Mouse (Mus musculus) stomach, postnatal 0 days (tissue): ENCODE measurements around the gene Fkbp5. TPM values are rescaled to one million over a fixed set of nuclear protein-coding genes. Genes with fewer than 3 reads are reported as not detected.
"Not testable (repeated sequence)": the region's sequence is repeated elsewhere in the genome, so short reads cannot be mapped to it uniquely, and the experiment has no call there.

Source experiments
- ATAC-seq: fragments of 200-750 bp; cut with Nextera tagmentation; 2 replicates; pipeline ENCODE4 v1.8.0; 2017; ENCODE audit not compliant: low FRiP score, low TSS enrichment
- DNase-seq: peaks from one replicate; pipeline ENCODE4 v3.0.0-alpha.2; 2016; ENCODE audit warnings: low spot score
- H3K27ac ChIP-seq: fragments of 300-500 bp; sonication (generic); replicated peaks from 2 replicates; pipeline ENCODE4 v1.5.1; 2014; ENCODE audit warnings: mild to moderate bottlenecking, control low read depth
- H3K27me3 ChIP-seq: fragments of 300-500 bp; sonication (generic); 2 replicates; pipeline ENCODE4 v1.6.1; 2014; ENCODE audit warnings: low read length; ENCODE audit not compliant: control insufficient read depth, insufficient read depth
- H3K36me3 ChIP-seq: fragments of 300-500 bp; sonication (generic); 2 replicates; pipeline ENCODE4 v1.6.1; 2014; ENCODE audit warnings: low read length, mixed read lengths; ENCODE audit not compliant: control insufficient read depth, insufficient read depth
- H3K4me1 ChIP-seq: fragments of 300-500 bp; sonication (generic); replicated peaks from 2 replicates; pipeline ENCODE4 v1.6.1; 2014; ENCODE audit warnings: antibody characterized with exemption; ENCODE audit not compliant: control insufficient read depth, insufficient read depth
- H3K4me2 ChIP-seq: fragments of 300-500 bp; sonication (generic); replicated peaks from 2 replicates; pipeline ENCODE4 v1.6.1; 2014; ENCODE audit warnings: low read depth, mild to moderate bottlenecking, control low read depth, moderate library complexity
- H3K4me3 ChIP-seq: fragments of 300-500 bp; sonication (generic); 2 replicates; pipeline ENCODE4 v1.5.1; 2014; ENCODE audit warnings: low read depth, low read length, control low read depth
- H3K9ac ChIP-seq: fragments of 300-500 bp; sonication (generic); 2 replicates; pipeline ENCODE4 v1.6.1; 2014; ENCODE audit warnings: mild to moderate bottlenecking, low read length, control low read depth, mixed read lengths
- H3K9me3 ChIP-seq: fragments of 300-500 bp; sonication (generic); 2 replicates; pipeline ENCODE4 v1.6.1; 2016; ENCODE audit warnings: low read length; ENCODE audit not compliant: control insufficient read depth
- CTCF ChIP-seq: IDR thresholded peaks from 2 replicates; pipeline ENCODE4 v1.5.1; 2016; ENCODE audit warnings: antibody characterized with exemption, low read depth, mild to moderate bottlenecking, moderate library complexity
- EP300 ChIP-seq: optimal IDR thresholded peaks from 2 replicates; pipeline ENCODE3; 2016; ENCODE audit warnings: antibody characterized with exemption
- WGBS: fragments of 180-500 bp; shearing (Covaris S2); extraction: QIAGEN DNeasy Blood & Tissue Kit; methylation state at CpG from one replicate; pipeline ENCODE4 v1.1.7; 2014; 5-methylcytosine and 5-hydroxymethylcytosine counted together
- polyA plus RNA-seq: library from polyadenylated mRNA; unstranded; fragments of >200 nt; fragmentation: Nextera tagmentation; extraction: Ambion mirVana; gene quantifications from 2 replicates; pipeline ENCODE4 v1.2.1, GENCODE M21; 2015

Fkbp5 gene
- polyA plus RNA-seq, 1 experiment from 2014 or later = 11.8 TPM

DNA sequence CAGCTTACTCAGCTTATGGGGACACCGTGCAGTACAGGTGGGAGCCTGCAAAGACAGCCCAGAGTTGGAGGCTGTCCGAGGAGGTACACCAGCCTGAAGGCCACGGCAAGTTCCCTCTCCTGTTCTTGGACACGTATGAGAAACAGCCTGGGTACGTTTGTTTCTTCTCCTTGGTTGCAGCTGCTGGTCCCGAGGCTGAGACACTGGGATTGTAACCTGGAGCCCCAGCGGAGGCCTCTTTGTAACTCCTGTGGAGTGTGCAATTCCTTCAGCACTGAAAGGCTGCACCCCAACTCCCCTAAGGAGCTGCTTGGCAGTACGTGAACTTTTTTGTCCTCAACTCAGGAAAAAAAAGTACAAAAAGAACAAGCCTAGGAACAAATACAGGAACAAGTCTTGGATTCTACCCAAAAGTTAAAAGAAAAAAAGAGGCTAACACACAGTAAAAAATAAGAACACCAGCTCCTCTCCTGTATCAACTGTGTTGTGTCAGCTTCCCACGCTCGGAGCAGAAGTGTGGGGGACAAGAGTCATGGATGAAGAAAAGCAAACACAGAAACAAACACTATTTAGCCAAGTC lies 105.9 kb downstream of the Fkbp5 start:
- Histone ChIP-seq H3K4me2 (no peak overlapping the region), H3K27me3 (no peaks in the 10 kb centered on the region), H3K4me3 (no peak overlapping the region), H3K9ac (no peak overlapping the region), H3K36me3 (0 out of 2 replicates have a peak, but pooled peaks cover 4% of the 10 kb centered on the region), H3K9me3 (no peaks in the 10 kb centered on the region), H3K27ac (peak overlapping the region; percentile 35), H3K4me1 (no peaks in the 10 kb centered on the region)
- no peak for TF ChIP-seq CTCF
- TF ChIP-seq EP300 = no peak
- WGBS = 67% methylated on average over 10 of the region's 10 CpGs
- ATAC-seq (no peak), DNase-seq (no peak)

GRCm38 (mm10) chr17:28410731-28411130 lies 106.6 kb downstream of the Fkbp5 start:
- no peak for ATAC-seq
- Histone ChIP-seq H3K27ac (no peak overlapping the region), H3K27me3 (no peaks in the 10 kb centered on the region), H3K36me3 (peaks cover 4% of the 10 kb centered on the region; the same call in 1 of the 2 replicates), H3K4me3 (no peak overlapping the region), H3K9me3 (no peaks in the 10 kb centered on the region), H3K4me2 (no peak overlapping the region), H3K9ac (no peak overlapping the region), H3K4me1 (no peaks in the 10 kb centered on the region)
- TF ChIP-seq EP300 (no peak), CTCF (no peak)
- DNase-seq = no peak
- WGBS = 76% methylated on average over 4 of the region's 4 CpGs

DNA sequence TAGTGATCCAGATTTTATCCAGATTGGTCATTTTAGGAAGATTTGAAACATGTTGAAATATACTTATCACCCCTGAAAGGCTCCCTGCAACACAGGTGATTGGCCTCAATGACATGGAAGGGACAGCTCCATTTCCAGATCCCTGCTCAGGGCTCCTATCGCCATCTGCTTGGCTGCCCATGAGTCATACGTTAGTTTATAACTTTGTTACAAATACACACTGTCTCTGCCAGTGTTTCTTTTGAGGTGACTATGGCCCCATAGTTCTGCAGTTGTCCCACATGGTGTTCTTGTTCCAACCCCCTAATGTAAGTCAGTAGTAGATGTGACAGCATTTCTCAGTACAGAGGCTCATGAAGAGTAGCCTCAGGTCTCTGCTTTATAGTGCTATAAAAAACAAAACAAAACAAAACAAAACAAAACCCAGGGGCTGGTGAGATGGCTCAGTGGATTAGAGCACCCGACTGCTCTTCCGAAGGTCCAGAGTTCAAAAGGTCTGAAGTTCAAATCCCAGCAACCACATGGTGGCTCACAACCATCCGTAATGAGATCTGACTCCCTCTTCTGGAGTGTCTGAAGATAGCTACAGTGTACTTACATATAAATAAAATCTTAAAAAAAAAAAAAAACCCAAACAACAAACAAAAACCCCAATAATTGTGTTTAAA lies 108.9 kb downstream of the Fkbp5 start:
- no peak overlapping the region for H3K4me3 ChIP-seq
- no peak overlapping the region; the same call in 1 of the 2 replicates for H3K27ac ChIP-seq
- TF ChIP-seq EP300 (no peak), CTCF (no peak)

GRCm38 (mm10) chr17:28407418-28408250 lies 109.7 kb downstream of the Fkbp5 start:
- no peaks in the 10 kb centered on the region for H3K4me1 ChIP-seq
- ATAC-seq (peak; percentile 79), DNase-seq (peak; percentile 81)
- H3K9ac ChIP-seq = no peak overlapping the region; the same call in 1 of the 2 replicates
- 28% methylated on average over 15 of the region's 15 CpGs for whole genome bisulfite sequencing
- TF ChIP-seq EP300 (no peak), CTCF (peak; percentile 97)
- H3K9me3 ChIP-seq = no peaks in the 10 kb centered on the region
- H3K4me3 ChIP-seq = no peak overlapping the region
- no peak overlapping the region for H3K4me2 ChIP-seq
- peaks cover 7% of the 10 kb centered on the region for H3K36me3 ChIP-seq
- H3K27me3 ChIP-seq = no peaks in the 10 kb centered on the region
- peak overlapping the region; percentile 49; the same call in 1 of the 2 replicates for H3K27ac ChIP-seq

More for the DNA sequence above, 108.9 kb downstream of the Fkbp5 start:
- DNase-seq = no peak
- Histone ChIP-seq H3K9me3 (no peaks in the 10 kb centered on the region), H3K36me3 (peaks cover 7% of the 10 kb centered on the region), H3K4me1 (no peaks in the 10 kb centered on the region), H3K4me2 (no peak overlapping the region), H3K27me3 (no peaks in the 10 kb centered on the region), H3K9ac (no peak overlapping the region)
- 55% methylated on average over 5 of the region's 5 CpGs for WGBS
- no peak for ATAC-seq

DNA sequence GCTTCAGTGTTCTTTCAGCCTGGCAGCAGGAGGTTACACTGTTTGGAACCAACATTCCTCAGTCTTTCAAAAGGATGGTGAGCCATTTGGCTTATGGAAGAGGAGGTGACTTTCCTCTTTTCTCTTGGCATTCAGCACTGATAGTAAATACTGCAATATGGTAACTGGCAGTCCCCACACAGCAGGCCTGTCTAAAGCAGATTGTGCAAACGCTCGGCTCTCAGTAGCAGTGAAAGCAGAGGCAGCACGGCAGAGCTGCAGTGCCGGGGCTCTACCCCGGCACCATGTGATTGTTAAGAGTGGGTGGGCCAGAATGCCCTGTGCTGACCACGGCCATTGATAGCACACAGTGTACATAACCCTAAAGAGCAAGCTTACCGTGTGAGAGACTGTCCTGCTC lies 110.9 kb downstream of the Fkbp5 start:
- no peak overlapping the region for H3K4me2 ChIP-seq
- TF ChIP-seq EP300 (no peak), CTCF (no peak)
- WGBS = 82% methylated on average over 7 of the region's 7 CpGs
- no peak for DNase-seq
- H3K9me3 ChIP-seq = no peaks in the 10 kb centered on the region
- H3K27me3 ChIP-seq = no peaks in the 10 kb centered on the region
- H3K27ac ChIP-seq = no peak overlapping the region
- no peak overlapping the region for H3K4me3 ChIP-seq
- H3K9ac ChIP-seq = no peak overlapping the region
- H3K36me3 ChIP-seq = peaks cover 10% of the 10 kb centered on the region
- H3K4me1 ChIP-seq = no peaks in the 10 kb centered on the region
- no peak for ATAC-seq

GRCm38 (mm10) chr17:28404745-28405144 lies 112.6 kb downstream of the Fkbp5 start:
- H3K36me3 ChIP-seq, ATAC-seq, H3K9me3 ChIP-seq, DNase-seq, H3K4me3 ChIP-seq, H3K4me2 ChIP-seq, H3K4me1 ChIP-seq, H3K27me3 ChIP-seq, H3K27ac ChIP-seq, H3K9ac ChIP-seq: not testable (repeated sequence)
- WGBS = 93% methylated on average over 2 of the region's 2 CpGs
